Mouse (Mus musculus) myocyte (in vitro differentiated cells): ENCODE results near the gene Ripply3. TPM values are rescaled to one million over a fixed set of nuclear protein-coding genes. Genes with fewer than 3 reads are reported as not detected.

Source experiments
- H3K27me3 ChIP-seq: one replicate; pipeline ENCODE4 v1.6.1; 2011; ENCODE audit not compliant: control insufficient read depth, insufficient read depth, insufficient read length
- H3K36me3 ChIP-seq: one replicate; pipeline ENCODE4 v1.6.1; 2011; ENCODE audit not compliant: control insufficient read depth, insufficient read depth
- H3K4me2 ChIP-seq: one replicate; pipeline ENCODE4 v1.6.1; 2011; ENCODE audit warnings: low read depth, control low read depth
- H3K4me3 ChIP-seq: one replicate; pipeline ENCODE4 v1.5.1; 2011; ENCODE audit warnings: mild to moderate bottlenecking, control low read depth, moderate library complexity
- H3K79me2 ChIP-seq: one replicate; pipeline ENCODE4 v1.6.1; 2011; ENCODE audit not compliant: control insufficient read depth, insufficient read depth
- H3ac ChIP-seq: one replicate; pipeline ENCODE4 v1.6.1; 2011; ENCODE audit not compliant: control insufficient read depth, insufficient read length
- CEBPB ChIP-seq: IDR thresholded peaks from 2 replicates; pipeline ENCODE4 v1.6.1; 2011; ENCODE audit warnings: mild to moderate bottlenecking, moderate library complexity; ENCODE audit not compliant: poor library complexity, insufficient read depth, severe bottlenecking
- E2F4 ChIP-seq: IDR thresholded peaks from one replicate; pipeline ENCODE4 v1.6.1; 2011; ENCODE audit warnings: mild to moderate bottlenecking, control low read depth, moderate library complexity; ENCODE audit not compliant: insufficient read depth
- MAX ChIP-seq: IDR thresholded peaks from one replicate; pipeline ENCODE4 v1.6.1; 2011; ENCODE audit warnings: low read depth, mild to moderate bottlenecking, control low read depth
- MYOD1 ChIP-seq, 3 experiments: IDR thresholded peaks; one replicate each; pipeline ENCODE4 v1.6.1; 2011; ENCODE audit warnings: control low read depth in 2 of 3, low read depth in 2 of 3, mild to moderate bottlenecking in 2 of 3, moderate library complexity in 1 of 3; ENCODE audit not compliant: insufficient read length in 2 of 3, control insufficient read depth in 1 of 3
- MYOG ChIP-seq, 3 experiments: IDR thresholded peaks; one replicate each; pipeline ENCODE4 v1.6.1; 2011; ENCODE audit warnings: control low read depth in 2 of 3, low read depth in 2 of 3, mild to moderate bottlenecking in 2 of 3; ENCODE audit not compliant: insufficient read length in 2 of 3, control insufficient read depth in 1 of 3, insufficient read depth in 1 of 3
- POLR2A ChIP-seq: IDR thresholded peaks from one replicate; pipeline ENCODE4 v1.6.1; 2011; ENCODE audit warnings: low read depth, mild to moderate bottlenecking, control low read depth, moderate library complexity; ENCODE audit not compliant: insufficient read length
- POLR2AphosphoS2 ChIP-seq: IDR thresholded peaks from one replicate; pipeline ENCODE4 v1.6.1; 2011; ENCODE audit warnings: low read depth, control low read depth; ENCODE audit not compliant: insufficient read length
- REST ChIP-seq: IDR thresholded peaks from one replicate; pipeline ENCODE4 v1.6.1; 2011; ENCODE audit warnings: mild to moderate bottlenecking, control low read depth, moderate library complexity; ENCODE audit not compliant: insufficient read depth, insufficient read length
- SRF ChIP-seq: IDR thresholded peaks from one replicate; pipeline ENCODE4 v1.6.1; 2011; ENCODE audit warnings: low read depth; ENCODE audit not compliant: control insufficient read depth, insufficient read length
- TCF12 ChIP-seq: IDR thresholded peaks from one replicate; pipeline ENCODE4 v1.6.1; 2011; ENCODE audit warnings: mild to moderate bottlenecking, control low read depth; ENCODE audit not compliant: poor library complexity, insufficient read depth, severe bottlenecking
- TCF3 ChIP-seq: IDR thresholded peaks from one replicate; pipeline ENCODE4 v1.6.1; 2011; ENCODE audit warnings: low read depth, control low read depth; ENCODE audit not compliant: insufficient read length
- USF1 ChIP-seq: IDR thresholded peaks from one replicate; pipeline ENCODE4 v1.6.1; 2011; ENCODE audit warnings: low read depth, mild to moderate bottlenecking, control low read depth, moderate library complexity
- polyA plus RNA-seq: library from polyadenylated mRNA; unstranded; fragments of >200 nt; fragmentation: generic; extraction: Trizol; gene quantifications from one replicate; pipeline ENCODE4 v1.2.1, GENCODE M21; 2012; ENCODE audit warnings: missing spikeins

Gene Ripply3
- polyA plus RNA-seq, 1 experiment: 0.08 TPM

DNA sequence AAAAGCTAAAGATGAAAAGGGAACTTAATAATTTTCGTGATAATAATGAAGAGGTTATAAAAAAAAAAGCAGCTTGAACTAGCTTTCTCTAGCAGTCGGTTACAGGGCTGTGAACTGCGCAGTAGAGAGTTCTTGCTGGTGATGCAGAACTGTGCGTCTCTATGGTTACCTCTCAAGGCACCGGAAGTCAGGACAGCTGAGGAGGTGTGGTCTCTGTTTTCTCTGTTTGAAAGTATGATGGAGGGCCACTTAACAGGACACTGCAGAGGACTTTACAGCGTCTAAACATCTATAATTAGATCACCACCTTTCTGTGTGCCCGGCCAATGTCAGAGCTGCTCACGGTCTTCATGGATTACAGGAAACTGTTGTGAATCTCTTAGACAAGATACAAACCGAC, 26.2 kb downstream of the Ripply3 start:
- no peak overlapping the region for H3ac ChIP-seq
- TF ChIP-seq MYOG (IDR thresholded peaks at IDR 0.05; ENCODE audit: control insufficient read depth in 1 of 3, insufficient read depth in 1 of 3, insufficient read length in 2 of 3, low read depth in 2 of 3): no peak
- no peak for TF ChIP-seq USF1
- TF ChIP-seq SRF: no peak
- no peak for TF ChIP-seq MYOD1 (IDR thresholded peaks at IDR 0.05; ENCODE audit: control insufficient read depth in 1 of 3, insufficient read length in 2 of 3, low read depth in 2 of 3)
- TF ChIP-seq TCF3: no peak
- TF ChIP-seq TCF12: no peak
- TF ChIP-seq REST: no peak
- no peak for TF ChIP-seq MAX
- no peak for TF ChIP-seq POLR2A
- H3K79me2 ChIP-seq: no peaks in the 10 kb centered on the region
- H3K4me3 ChIP-seq: no peak overlapping the region
- H3K36me3 ChIP-seq: no peaks in the 10 kb centered on the region
- H3K27me3 ChIP-seq: no peaks in the 10 kb centered on the region
- no peak overlapping the region for H3K4me2 ChIP-seq

GRCm38 (mm10) chr16:94356046-94356445, 27.8 kb downstream of the Ripply3 start:
- Histone ChIP-seq H3K4me2 (no peak overlapping the region), H3K27me3 (no peaks in the 10 kb centered on the region), H3ac (no peak overlapping the region), H3K36me3 (no peaks in the 10 kb centered on the region), H3K79me2 (no peaks in the 10 kb centered on the region), H3K4me3 (no peak overlapping the region)
- TF ChIP-seq MAX (no peak), USF1 (no peak), MYOG (IDR thresholded peaks at IDR 0.05; ENCODE audit: control insufficient read depth in 1 of 3, insufficient read depth in 1 of 3, insufficient read length in 2 of 3, low read depth in 2 of 3) (no peak), MYOD1 (IDR thresholded peaks at IDR 0.05; ENCODE audit: control insufficient read depth in 1 of 3, insufficient read length in 2 of 3, low read depth in 2 of 3) (no peak), E2F4 (no peak), POLR2AphosphoS2 (no peak), TCF3 (no peak), TCF12 (no peak), SRF (no peak), POLR2A (no peak), CEBPB (no peak), REST (no peak)

DNA sequence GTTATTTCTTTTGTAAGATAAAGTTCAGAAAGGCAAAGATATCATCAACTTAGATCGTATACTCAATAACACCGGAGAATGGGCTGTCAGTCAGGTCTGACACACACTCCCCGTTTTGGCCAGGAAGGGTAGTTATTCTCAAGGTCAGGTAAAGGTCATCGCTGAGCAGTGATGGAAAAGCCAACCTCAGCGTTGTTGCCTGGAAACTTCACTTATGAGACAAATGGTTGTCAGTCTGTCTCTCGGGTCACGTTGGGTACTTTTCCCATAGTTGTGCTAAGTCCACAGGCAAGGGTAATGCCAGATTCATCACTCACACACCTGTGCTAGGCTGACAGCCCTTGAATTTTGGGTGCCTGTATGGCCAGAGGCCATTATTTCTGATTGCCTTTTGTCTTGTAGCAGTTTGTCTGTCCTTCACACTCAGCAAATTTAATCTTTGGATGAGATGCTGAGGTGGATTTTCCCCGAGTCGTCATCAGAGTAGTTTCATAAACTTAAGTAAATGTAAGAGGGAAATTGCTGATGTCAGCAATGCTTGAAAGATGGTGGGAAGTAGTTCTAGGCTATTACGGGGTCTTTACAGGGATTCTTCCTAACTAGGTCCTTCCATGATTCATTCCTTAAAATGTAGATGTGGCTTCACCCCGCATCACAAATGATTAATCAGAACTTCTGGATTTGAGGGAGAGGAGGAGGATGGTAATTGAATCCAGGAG, 28.7 kb downstream of the Ripply3 start:
- no peak for TF ChIP-seq MAX
- no peak for TF ChIP-seq USF1
- TF ChIP-seq TCF3: no peak
- no peak for TF ChIP-seq POLR2A
- TF ChIP-seq REST: no peak
- no peak for TF ChIP-seq MYOG (IDR thresholded peaks at IDR 0.05; ENCODE audit: control insufficient read depth in 1 of 3, insufficient read depth in 1 of 3, insufficient read length in 2 of 3, low read depth in 2 of 3)
- TF ChIP-seq E2F4: no peak
- TF ChIP-seq TCF12: no peak
- no peak for TF ChIP-seq MYOD1 (IDR thresholded peaks at IDR 0.05; ENCODE audit: control insufficient read depth in 1 of 3, insufficient read length in 2 of 3, low read depth in 2 of 3)
- no peak for TF ChIP-seq POLR2AphosphoS2
- TF ChIP-seq CEBPB: no peak
- no peaks in the 10 kb centered on the region for H3K36me3 ChIP-seq
- no peak overlapping the region for H3ac ChIP-seq
- H3K4me2 ChIP-seq: no peak overlapping the region
- H3K27me3 ChIP-seq: no peaks in the 10 kb centered on the region
- H3K79me2 ChIP-seq: no peaks in the 10 kb centered on the region
- no peak overlapping the region for H3K4me3 ChIP-seq

- Histone ChIP-seq H3ac (no peak overlapping the region), H3K36me3 (no peaks in the 10 kb centered on the region), H3K79me2 (no peaks in the 10 kb centered on the region), H3K4me2 (no peak overlapping the region), H3K4me3 (no peak overlapping the region), H3K27me3 (no peaks in the 10 kb centered on the region)
- TF ChIP-seq POLR2AphosphoS2 (no peak), POLR2A (no peak), MYOD1 (IDR thresholded peaks at IDR 0.05; ENCODE audit: control insufficient read depth in 1 of 3, insufficient read length in 2 of 3, low read depth in 2 of 3) (no peak), MAX (no peak), E2F4 (no peak), MYOG (IDR thresholded peaks at IDR 0.05; ENCODE audit: control insufficient read depth in 1 of 3, insufficient read depth in 1 of 3, insufficient read length in 2 of 3, low read depth in 2 of 3) (no peak), TCF3 (no peak), TCF12 (no peak), USF1 (no peak)
These were observed 29.9 kb downstream of the Ripply3 start for GRCm38 (mm10) chr16:94358091-94358490.

GRCm38 (mm10) chr16:94360578-94361350, 32.5 kb downstream of the Ripply3 start:
- Histone ChIP-seq H3K4me3 (no peak overlapping the region), H3K27me3 (no peaks in the 10 kb centered on the region), H3K79me2 (no peaks in the 10 kb centered on the region), H3ac (no peak overlapping the region), H3K4me2 (peak overlapping the region; percentile 53), H3K36me3 (no peaks in the 10 kb centered on the region)
- TF ChIP-seq MYOG (IDR thresholded peaks at IDR 0.05; ENCODE audit: control insufficient read depth in 1 of 3, insufficient read depth in 1 of 3, insufficient read length in 2 of 3, low read depth in 2 of 3) (peak; percentile 88 to 99 (median 96)), MYOD1 (IDR thresholded peaks at IDR 0.05; ENCODE audit: control insufficient read depth in 1 of 3, insufficient read length in 2 of 3, low read depth in 2 of 3) (peak; percentile 95 to 99 (median 99)), MAX (no peak), USF1 (no peak), TCF12 (peak; percentile 98), TCF3 (peak; percentile 96)
